Mouse (Mus musculus) left cerebral cortex, adult 2 months (tissue): ENCODE measurements at regions not wholly inside any gene's neighbourhood (a gene's known extent, or its start where the extent isn't known, plus 50 kb on each side); places are given as distances from the start of the nearest gene placed in this dataset.
A peak's percentile ranks its signal among the peaks of the same experiment; 100 is the strongest.

Source experiments
- DNase-seq, 2 experiments: peaks; one replicate each; pipeline ENCODE4 v3.0.0; 2021 to 2022; ENCODE audit warnings: low spot score in 2 of 2, mixed read lengths in 1 of 2; ENCODE audit errors: extremely low spot score in 1 of 2
- H3K27ac ChIP-seq: fragments of 200-600 bp; 2 replicates; pipeline ENCODE4 v1.8.1; 2022
- H3K4me3 ChIP-seq: fragments of 200-600 bp; 2 replicates; pipeline ENCODE4 v1.8.1; 2022
- CTCF ChIP-seq: fragments of 200-600 bp; IDR thresholded peaks from 2 replicates; pipeline ENCODE4 v1.8.1; 2022; ENCODE audit warnings: antibody characterized with exemption, mild to moderate bottlenecking, moderate library complexity
- intact Hi-C: fragments of 180-260 bp; cut with DNase I; formaldehyde crosslinking; loops from one replicate; pipeline ENCODE4 v1.15.1; 2025

DNA sequence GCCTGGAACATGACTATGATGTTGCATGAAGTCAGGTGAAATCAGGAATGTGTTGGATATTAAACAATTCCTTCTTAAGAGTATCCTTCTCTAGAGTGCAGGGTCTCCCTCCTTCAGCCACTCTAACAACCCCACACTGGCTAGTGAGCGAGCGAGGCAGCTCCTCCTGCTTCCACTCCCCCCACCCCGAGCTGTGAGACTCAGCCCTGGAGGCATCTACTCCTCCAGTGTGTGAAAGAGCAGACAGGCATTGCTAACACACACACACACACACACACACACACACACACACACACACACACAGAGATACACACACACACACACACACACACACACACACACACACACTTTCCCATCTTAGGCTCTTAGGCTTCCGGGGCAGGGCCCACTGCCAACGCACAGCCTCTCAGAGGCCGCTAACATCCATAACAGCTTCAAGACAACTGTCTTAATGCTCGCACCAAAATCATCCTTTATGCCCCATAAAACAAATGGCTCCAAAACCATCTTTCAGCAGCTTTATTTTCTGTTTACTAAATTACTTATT lies 116.8 kb downstream of the Lrrc30 start:
- no peak overlapping the region for H3K27ac ChIP-seq
- intact Hi-C loops: no loop called here

GRCm38 (mm10) chr17:67514387-67515241 lies 117.9 kb downstream of the Lrrc30 start:
- intact Hi-C loops: loop anchor here (5.0 kb wide), 1 partner anchor 53 kb away; no protein-coding TSS in a partner anchor
- no peak for DNase-seq
- TF ChIP-seq CTCF: no peak
- no peak overlapping the region for H3K4me3 ChIP-seq
- peak overlapping the region; percentile 4; the same call in 1 of the 2 replicates for H3K27ac ChIP-seq

More for the DNA sequence above, 116.8 kb downstream of the Lrrc30 start:
- no peak for DNase-seq
- no peak for TF ChIP-seq CTCF
- H3K4me3 ChIP-seq: no peak overlapping the region

DNA sequence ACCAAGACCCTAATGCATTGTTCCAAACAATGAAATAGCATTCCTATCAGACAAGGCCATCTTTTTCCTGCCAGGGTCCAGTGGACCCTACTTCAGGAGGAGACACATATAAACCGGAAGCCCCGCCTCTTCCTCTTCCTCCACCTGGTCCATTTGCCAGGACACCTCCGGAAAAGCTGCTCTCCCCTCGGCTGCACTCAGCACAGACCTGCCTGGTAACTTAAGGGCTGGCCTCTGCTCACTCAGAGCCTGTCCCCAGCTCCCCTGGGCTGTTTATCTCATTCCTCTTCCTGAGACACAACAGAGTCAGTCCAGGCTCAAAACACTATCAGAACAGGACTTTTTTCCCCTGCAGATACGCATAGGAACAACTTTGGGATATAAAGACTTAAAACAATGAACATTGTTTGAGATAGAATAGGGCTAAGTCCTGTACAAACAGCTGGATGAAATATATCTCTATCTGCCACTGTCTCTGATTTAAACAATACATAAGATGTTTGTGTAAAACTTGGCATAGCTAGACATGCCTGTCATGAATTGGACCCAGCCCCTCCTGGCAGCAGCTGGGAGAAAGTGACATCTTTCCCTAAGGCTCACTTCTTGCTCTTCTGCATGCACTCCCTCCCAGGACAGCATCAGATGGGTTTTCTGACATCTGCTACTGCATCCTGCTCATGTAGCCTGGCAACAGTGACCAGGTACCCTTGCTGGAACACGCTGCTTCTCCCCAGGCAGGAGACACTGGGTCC lies 119.6 kb downstream of the Lrrc30 start:
- H3K4me3 ChIP-seq: no peak overlapping the region
- H3K27ac ChIP-seq: peak overlapping the region; percentile 48
- no peak for DNase-seq
- no peak for TF ChIP-seq CTCF
- intact Hi-C loops: loop anchor here (5.0 kb wide), 1 partner anchor 54 kb away; no protein-coding TSS in a partner anchor

DNA sequence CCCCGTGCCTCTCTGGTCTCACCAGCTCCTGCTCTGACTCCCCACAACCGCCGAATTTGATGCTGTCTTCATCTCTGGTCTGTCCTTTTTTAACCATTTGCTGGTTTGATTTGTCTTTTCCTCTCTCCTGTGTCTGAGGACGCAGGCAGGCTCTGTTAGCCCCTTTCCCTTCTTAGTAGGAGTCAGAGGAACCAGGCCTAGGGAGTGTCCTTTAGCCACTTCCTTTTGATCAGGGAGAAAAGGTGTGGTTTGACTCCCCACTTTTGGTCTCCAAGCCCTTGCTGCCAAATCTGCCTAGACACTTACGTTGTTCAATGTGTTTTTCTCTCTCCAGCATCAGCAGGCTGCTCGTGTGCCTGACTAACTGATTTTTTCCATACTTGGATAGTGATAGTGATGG lies 120.5 kb downstream of the Lrrc30 start:
- TF ChIP-seq CTCF: no peak
- no peak for DNase-seq
- intact Hi-C loops: loop anchor here (5.0 kb wide), 1 partner anchor 55 kb away; no protein-coding TSS in a partner anchor
- Histone ChIP-seq H3K27ac (peak overlapping the region; percentile 28; the same call in 1 of the 2 replicates), H3K4me3 (no peak overlapping the region)

GRCm38 (mm10) chr17:67509921-67510320 lies 122.6 kb downstream of the Lrrc30 start:
- no peak for DNase-seq
- intact Hi-C loops: loop anchor here (5.0 kb wide), 1 partner anchor 57 kb away; no protein-coding TSS in a partner anchor
- Histone ChIP-seq H3K4me3 (no peak overlapping the region), H3K27ac (no peak overlapping the region)
- no peak for TF ChIP-seq CTCF

DNA sequence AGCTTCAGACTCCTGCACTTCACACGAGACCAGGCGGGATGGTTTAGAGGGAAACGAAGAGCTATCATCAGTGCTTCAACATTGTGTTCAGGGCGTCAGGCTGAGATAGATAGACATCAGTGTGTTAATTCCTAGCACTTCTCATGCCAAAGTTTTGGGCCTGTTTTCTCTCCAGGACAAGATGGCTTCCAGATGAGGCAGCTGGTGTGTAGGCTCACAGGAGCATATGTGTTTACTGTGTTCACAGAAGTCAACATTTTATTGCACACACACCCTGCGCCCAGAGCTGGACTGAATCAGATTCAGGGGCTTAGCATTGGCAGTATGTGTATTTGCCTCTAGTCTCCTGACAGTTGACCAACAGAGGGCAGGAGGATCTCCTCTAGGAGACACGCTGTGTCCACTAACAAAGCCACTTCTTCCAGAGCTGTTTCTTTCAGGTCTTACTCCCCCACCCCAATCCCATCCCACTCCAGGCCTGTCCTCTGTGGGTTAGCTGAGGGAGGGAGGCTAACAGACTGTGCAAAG lies 123.4 kb downstream of the Lrrc30 start:
- TF ChIP-seq CTCF: no peak
- DNase-seq: no peak
- intact Hi-C loops: no loop called here
- Histone ChIP-seq H3K4me3 (no peak overlapping the region), H3K27ac (no peak overlapping the region)

DNA sequence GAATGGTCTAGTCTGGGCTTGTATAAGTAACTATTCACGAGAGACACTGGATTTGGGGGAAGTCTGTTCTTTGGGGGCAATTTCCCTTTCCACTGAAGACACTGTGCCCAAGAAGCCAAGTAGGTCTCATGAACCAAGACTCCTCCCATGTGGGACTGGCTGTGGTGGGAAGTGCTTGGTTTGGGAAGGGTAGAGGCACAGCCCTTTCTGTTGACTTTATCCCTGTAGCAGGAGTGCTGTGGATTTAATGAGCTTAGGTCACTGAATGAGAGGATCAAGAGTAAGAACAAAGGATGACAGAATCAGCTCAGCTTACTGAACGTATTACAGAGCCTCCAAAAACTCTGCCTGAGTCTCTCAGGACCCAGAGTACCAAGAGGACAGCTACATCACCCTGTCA lies 124.2 kb downstream of the Lrrc30 start:
- no peak for DNase-seq
- Histone ChIP-seq H3K27ac (no peak overlapping the region), H3K4me3 (no peak overlapping the region)
- TF ChIP-seq CTCF: no peak
- intact Hi-C loops: no loop called here

DNA sequence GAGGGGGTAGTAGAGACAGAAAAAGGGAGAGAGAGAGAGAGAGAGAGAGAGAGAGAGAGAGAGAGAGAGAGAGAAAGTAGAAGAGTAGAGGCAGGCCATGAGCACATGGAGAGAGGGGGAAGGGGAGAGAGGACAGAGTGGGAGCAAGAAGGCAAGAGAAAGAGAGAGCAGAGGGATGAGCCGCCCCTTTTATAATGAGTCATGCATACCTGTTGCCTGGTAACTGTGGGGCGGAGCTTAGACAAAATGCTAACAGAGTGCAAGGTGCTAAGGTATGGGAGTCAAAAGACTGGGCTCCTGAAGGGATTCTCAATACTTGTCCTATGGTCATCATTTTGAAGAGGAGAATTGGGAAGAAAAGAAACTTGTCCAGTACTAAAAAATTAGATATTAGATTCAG lies 126.1 kb downstream of the Lrrc30 start:
- intact Hi-C loops: no loop called here
- TF ChIP-seq CTCF: no peak
- H3K4me3 ChIP-seq: no peak overlapping the region
- no peak overlapping the region for H3K27ac ChIP-seq
- no peak for DNase-seq

DNA sequence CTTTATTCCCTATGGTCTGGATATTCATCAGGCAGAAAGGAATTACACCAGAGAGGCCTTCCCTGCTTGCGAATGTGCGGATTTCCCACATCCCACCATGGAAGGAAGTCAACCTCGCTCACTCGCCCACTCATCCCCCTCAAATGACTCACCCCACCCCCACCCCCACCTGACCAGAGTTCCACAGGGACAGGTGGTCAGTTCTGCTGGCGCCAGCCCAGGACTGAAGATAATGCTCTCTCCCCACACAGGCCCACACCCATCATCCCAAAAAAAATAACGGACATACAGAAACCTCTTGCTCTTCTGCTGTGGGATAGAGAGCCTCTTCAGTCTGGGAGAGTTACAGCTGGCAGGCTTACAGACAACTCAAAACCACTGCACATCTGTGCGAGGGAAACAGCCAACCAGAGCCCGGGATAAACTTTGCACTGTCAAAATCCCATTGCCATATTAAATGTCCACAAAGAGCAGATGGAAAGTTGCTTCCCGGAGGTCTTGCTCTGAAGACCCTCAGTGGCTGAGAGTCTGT lies 128.0 kb downstream of the Lrrc30 start:
- Histone ChIP-seq H3K27ac (no peak overlapping the region), H3K4me3 (no peak overlapping the region)
- no peak for DNase-seq
- intact Hi-C loops: no loop called here
- no peak for TF ChIP-seq CTCF

- Histone ChIP-seq H3K27ac (no peak overlapping the region), H3K4me3 (no peak overlapping the region)
- intact Hi-C loops: no loop called here
- no peak for DNase-seq
- TF ChIP-seq CTCF: no peak
These were observed 129.2 kb downstream of the Lrrc30 start for GRCm38 (mm10) chr17:67503125-67503878.

GRCm38 (mm10) chr17:67502628-67503027 lies 129.9 kb downstream of the Lrrc30 start:
- Histone ChIP-seq H3K4me3 (no peak overlapping the region), H3K27ac (no peak overlapping the region)
- intact Hi-C loops: no loop called here
- DNase-seq: no peak
- no peak for TF ChIP-seq CTCF
